Mouse (Mus musculus) liver, adult 2 months (tissue): Measurements from ENCODE around the gene Whamm.

Experiments
- CTCF ChIP-seq: fragments of 200-500 bp; IDR thresholded peaks from 2 replicates; pipeline ENCODE4 v1.5.1; 2011; ENCODE audit warnings: low read depth, low read length, control low read depth
- POLR2A ChIP-seq: fragments of 200-500 bp; IDR thresholded peaks from 2 replicates; pipeline ENCODE4 v1.6.1; 2011; ENCODE audit warnings: low read length, control low read depth; ENCODE audit not compliant: insufficient read depth; ENCODE audit errors: extremely low read depth

- TF ChIP-seq CTCF (no peak), POLR2A (no peak)
These were observed 26.6 kb downstream of the Whamm start for GRCm38 (mm10) chr7:81597660-81598059.
